Mouse (Mus musculus): ENCODE results near the gene Krt79.

- no peak for TF ChIP-seq CTCF (IDR thresholded peaks at IDR 0.05; ENCODE audit: extremely low read depth, insufficient read length, insufficient replicate concordance, low read depth, low read length)
- no peak for TF ChIP-seq POLR2A (IDR thresholded peaks at IDR 0.05; ENCODE audit: low read depth, low read length)
Measured at GRCm38 (mm10) chr15:101945430-101945829, 5.3 kb upstream of the Krt79 start.
